Mouse (Mus musculus): ENCODE measurements at regions not wholly inside any gene's neighbourhood (a gene's known extent, or its start where the extent isn't known, plus 50 kb on each side); places are given as distances from the start of the nearest gene placed in this dataset.

GRCm38 (mm10) chr3:39165006-39165667, 278.4 kb downstream of the Fat4 start:
- H3K4me2 ChIP-seq = no peak overlapping the region
- no peaks in the 10 kb centered on the region for H3K4me1 ChIP-seq
- no peak overlapping the region for H3K9ac ChIP-seq (replicated peaks)
- no peaks in the 10 kb centered on the region for H3K36me3 ChIP-seq
- ATAC-seq (ENCODE audit: low FRiP score) = peak; percentile 84
- no peaks in the 10 kb centered on the region for H3K27me3 ChIP-seq (replicated peaks)
- 0 out of 2 replicates have a peak overlapping the region, but pooled peaks have one; percentile 38 for H3K27ac ChIP-seq (replicated peaks)
- H3K4me3 ChIP-seq (replicated peaks) = no peak overlapping the region
- no peaks in the 10 kb centered on the region for H3K9me3 ChIP-seq (replicated peaks)
- 48% methylated on average over 6 of the region's 6 CpGs for WGBS

DNA sequence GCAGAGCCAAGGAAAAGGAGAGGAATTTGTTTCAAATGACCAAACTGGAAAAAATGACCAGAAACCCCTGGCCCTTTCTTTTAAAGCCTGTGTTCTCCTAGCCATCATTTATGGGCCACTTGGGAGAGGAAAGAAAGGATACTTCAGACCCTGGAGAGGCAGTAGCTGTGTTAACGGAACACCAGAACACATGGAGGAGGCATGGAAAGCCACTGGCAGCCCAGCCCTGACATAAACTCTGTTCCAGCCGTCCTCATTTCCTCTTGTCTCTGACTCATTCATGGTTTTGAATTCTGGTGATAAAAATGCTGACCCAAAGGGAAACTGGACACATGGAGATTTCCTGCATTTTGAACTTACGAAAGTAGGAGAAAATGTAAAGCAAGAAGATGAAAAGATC, 295.9 kb downstream of the Fat4 start:
- no peak for ATAC-seq (ENCODE audit: low FRiP score)
- no peaks in the 10 kb centered on the region for H3K36me3 ChIP-seq
- H3K27ac ChIP-seq (replicated peaks) = no peak overlapping the region
- no peak overlapping the region for H3K9ac ChIP-seq (replicated peaks)
- no peaks in the 10 kb centered on the region for H3K27me3 ChIP-seq (replicated peaks)
- H3K4me3 ChIP-seq (replicated peaks) = no peak overlapping the region
- H3K4me1 ChIP-seq = no peaks in the 10 kb centered on the region
- WGBS = 82% methylated on average over 3 of the region's 3 CpGs
- no peak overlapping the region for H3K4me2 ChIP-seq
- peaks cover 17% of the 10 kb centered on the region; the same call in 1 of the 2 replicates for H3K9me3 ChIP-seq (replicated peaks)

DNA sequence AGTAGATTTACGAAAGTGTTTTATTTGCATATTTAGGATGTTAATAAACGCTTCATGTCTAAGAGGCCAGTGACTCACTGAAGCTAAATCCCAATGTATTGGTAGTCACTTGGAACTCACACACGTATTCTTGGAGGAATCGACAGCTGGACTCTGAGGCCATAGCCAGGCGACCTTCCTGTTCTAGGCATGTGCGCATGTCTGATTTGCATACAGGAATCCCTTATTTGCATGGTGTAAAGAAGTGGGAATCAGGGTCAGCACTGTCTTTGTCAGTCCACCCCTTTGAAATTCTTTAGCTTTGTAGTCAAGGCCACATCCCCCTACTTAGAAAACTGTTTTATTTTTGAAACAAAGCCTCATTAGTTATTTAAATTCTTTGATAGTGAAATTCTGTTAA, 308.4 kb downstream of the Fat4 start:
- Histone ChIP-seq H3K4me3 (replicated peaks) (no peak overlapping the region), H3K27me3 (replicated peaks) (no peaks in the 10 kb centered on the region), H3K36me3 (no peaks in the 10 kb centered on the region), H3K9me3 (replicated peaks) (no peaks in the 10 kb centered on the region), H3K9ac (replicated peaks) (no peak overlapping the region), H3K4me2 (no peak overlapping the region), H3K4me1 (no peaks in the 10 kb centered on the region), H3K27ac (replicated peaks) (no peak overlapping the region)
- WGBS = 77% methylated on average over 6 of the region's 6 CpGs
- no peak for ATAC-seq (ENCODE audit: low FRiP score)

DNA sequence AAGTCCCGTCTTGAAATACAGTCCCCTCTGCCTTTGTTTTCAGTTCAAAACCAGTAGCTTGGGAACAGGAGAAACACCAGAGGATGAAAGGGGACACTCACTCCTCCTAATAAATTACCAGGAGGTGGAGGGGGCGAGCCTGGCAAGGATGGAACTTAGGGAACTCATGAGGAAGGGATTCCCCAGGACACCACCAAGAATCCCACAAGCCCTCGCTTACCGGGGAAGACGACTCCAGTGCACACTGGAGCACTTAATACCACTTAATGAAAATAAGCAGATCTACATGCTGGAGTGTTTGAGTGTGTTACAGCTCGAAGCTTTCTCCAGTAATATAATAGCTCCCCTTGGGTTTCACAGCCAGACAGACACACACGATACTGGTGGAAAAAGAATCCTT, 315.9 kb downstream of the Fat4 start:
- no peaks in the 10 kb centered on the region for H3K9me3 ChIP-seq (replicated peaks)
- H3K9ac ChIP-seq (replicated peaks) = no peak overlapping the region
- H3K27ac ChIP-seq (replicated peaks) = no peak overlapping the region
- no peak overlapping the region for H3K4me3 ChIP-seq (replicated peaks)
- no peaks in the 10 kb centered on the region for H3K27me3 ChIP-seq (replicated peaks)
- WGBS = 34% methylated on average over 7 of the region's 7 CpGs
- 0 out of 2 replicates have a peak, but pooled peaks cover 3% of the 10 kb centered on the region for H3K4me1 ChIP-seq
- no peak overlapping the region for H3K4me2 ChIP-seq
- ATAC-seq (ENCODE audit: low FRiP score) = no peak
- H3K36me3 ChIP-seq = no peaks in the 10 kb centered on the region

DNA sequence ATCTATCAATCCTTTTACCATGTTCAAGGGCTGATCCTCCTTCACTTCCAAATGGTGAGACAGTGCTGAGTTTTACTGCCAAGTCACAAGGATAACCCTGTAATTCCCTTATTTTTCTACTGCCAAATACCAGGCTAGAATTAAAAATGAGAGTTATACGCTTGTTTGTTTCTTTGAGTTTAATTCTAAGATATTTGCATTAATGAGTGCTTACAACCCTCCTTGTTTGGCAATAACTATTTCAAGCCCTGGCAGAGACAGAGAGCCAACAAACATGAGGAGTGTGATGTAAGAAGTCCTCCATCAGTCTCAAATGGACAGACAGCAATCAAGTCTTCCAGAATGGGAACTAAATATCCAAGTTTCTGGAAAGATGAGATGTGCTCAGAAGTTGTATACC, 321.9 kb downstream of the Fat4 start:
- Histone ChIP-seq H3K27me3 (replicated peaks) (no peaks in the 10 kb centered on the region), H3K9me3 (replicated peaks) (no peaks in the 10 kb centered on the region), H3K9ac (replicated peaks) (no peak overlapping the region), H3K4me2 (no peak overlapping the region), H3K4me3 (replicated peaks) (no peak overlapping the region), H3K4me1 (peaks cover 5% of the 10 kb centered on the region; the same call in 1 of the 2 replicates), H3K27ac (replicated peaks) (no peak overlapping the region), H3K36me3 (no peaks in the 10 kb centered on the region)
- no peak for ATAC-seq (ENCODE audit: low FRiP score)
- 78% methylated on average over 1 of the region's 1 CpGs for WGBS

DNA sequence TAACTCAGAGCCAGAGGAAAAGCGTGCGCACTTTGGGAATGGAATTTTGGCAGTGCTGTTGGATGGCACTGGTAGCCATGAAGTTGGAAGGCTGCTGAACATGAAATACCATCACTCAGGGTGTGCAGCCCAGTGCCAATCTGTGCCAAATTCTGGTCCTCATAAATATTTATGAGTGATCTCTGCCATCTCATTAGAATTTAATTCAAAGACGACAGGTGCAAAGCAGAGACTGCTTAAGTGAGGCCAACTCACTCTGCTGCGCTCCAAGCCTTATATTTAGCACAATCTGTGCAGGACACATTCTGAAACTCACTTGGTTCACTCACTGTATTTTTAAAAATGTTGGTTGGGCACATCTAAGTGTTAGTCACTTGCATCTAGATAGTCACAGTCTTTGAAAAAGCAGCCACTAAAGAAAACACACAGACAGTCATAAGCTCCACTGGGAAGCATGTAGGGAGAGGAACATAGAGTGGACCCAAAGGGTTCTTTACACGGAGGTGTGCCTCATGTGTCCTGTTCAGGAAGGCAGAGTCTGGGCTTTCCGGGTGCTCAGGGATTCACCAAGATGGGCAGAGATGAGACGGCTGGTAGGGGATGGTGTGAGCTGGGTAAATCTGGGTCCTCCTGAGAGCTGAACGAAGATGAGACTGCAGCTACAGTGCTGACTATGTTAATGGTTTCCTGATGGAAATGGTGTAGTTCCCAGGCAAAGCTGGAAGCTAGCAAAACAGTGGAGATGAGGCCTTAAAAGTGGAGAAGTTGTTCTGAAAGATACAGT, 322.8 kb downstream of the Fat4 start:
- Histone ChIP-seq H3K9ac (replicated peaks) (no peak overlapping the region), H3K9me3 (replicated peaks) (no peaks in the 10 kb centered on the region), H3K27ac (replicated peaks) (no peak overlapping the region), H3K36me3 (no peaks in the 10 kb centered on the region), H3K4me3 (replicated peaks) (no peak overlapping the region), H3K4me2 (no peak overlapping the region), H3K4me1 (peaks cover 5% of the 10 kb centered on the region; the same call in 1 of the 2 replicates), H3K27me3 (replicated peaks) (no peaks in the 10 kb centered on the region)
- 62% methylated on average over 8 of the region's 8 CpGs for WGBS
- ATAC-seq (ENCODE audit: low FRiP score) = peak; percentile 68; the same call in 1 of the 2 replicates

DNA sequence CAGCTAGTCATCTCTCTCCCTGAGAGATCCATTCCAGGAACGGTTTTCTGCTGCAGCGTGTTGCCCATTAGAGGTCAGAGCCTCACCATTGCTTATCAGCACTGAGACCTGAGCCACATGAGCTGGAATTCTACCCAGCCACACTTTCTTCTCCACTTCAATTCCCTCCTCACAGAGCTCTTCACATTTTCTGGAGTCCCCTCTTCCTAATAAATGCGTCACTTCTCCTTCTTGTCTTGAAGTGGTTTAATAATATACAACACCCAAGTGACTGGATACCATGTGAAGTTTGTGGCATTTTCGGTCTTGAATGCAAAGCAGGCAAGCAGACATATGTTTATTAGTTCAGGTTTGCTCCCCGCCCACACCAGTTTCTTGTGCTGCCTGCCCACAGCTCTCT, 324.9 kb downstream of the Fat4 start:
- Histone ChIP-seq H3K27ac (replicated peaks) (no peak overlapping the region), H3K27me3 (replicated peaks) (no peaks in the 10 kb centered on the region)

GRCm38 (mm10) chr3:39220011-39220706, 333.4 kb downstream of the Fat4 start:
- H3K9me3 ChIP-seq (replicated peaks) = no peaks in the 10 kb centered on the region
- ATAC-seq (ENCODE audit: low FRiP score) = peak; percentile 53; the same call in 1 of the 2 replicates
- no peak overlapping the region; the same call in 1 of the 2 replicates for H3K27ac ChIP-seq (replicated peaks)
- H3K4me2 ChIP-seq = peak overlapping the region; percentile 22
- H3K9ac ChIP-seq (replicated peaks) = no peak overlapping the region
- H3K27me3 ChIP-seq (replicated peaks) = no peaks in the 10 kb centered on the region
- H3K4me1 ChIP-seq = peaks cover 8% of the 10 kb centered on the region; the same call in 1 of the 2 replicates
- no peaks in the 10 kb centered on the region for H3K36me3 ChIP-seq
- no peak overlapping the region for H3K4me3 ChIP-seq (replicated peaks)
- WGBS = 14% methylated on average over 10 of the region's 10 CpGs

More for the DNA sequence above, 324.9 kb downstream of the Fat4 start:
- no peaks in the 10 kb centered on the region for H3K9me3 ChIP-seq (replicated peaks)
- H3K9ac ChIP-seq (replicated peaks) = no peak overlapping the region
- H3K4me1 ChIP-seq = peaks cover 5% of the 10 kb centered on the region; the same call in 1 of the 2 replicates
- no peaks in the 10 kb centered on the region for H3K36me3 ChIP-seq
- no peak overlapping the region for H3K4me3 ChIP-seq (replicated peaks)
- ATAC-seq (ENCODE audit: low FRiP score) = no peak
- no peak overlapping the region for H3K4me2 ChIP-seq
- 71% methylated on average over 5 of the region's 5 CpGs for WGBS

GRCm38 (mm10) chr3:39220707-39221034, 333.9 kb downstream of the Fat4 start:
- Histone ChIP-seq H3K36me3 (no peaks in the 10 kb centered on the region), H3K9me3 (replicated peaks) (no peaks in the 10 kb centered on the region), H3K4me1 (peaks cover 8% of the 10 kb centered on the region; the same call in 1 of the 2 replicates), H3K9ac (replicated peaks) (no peak overlapping the region), H3K27me3 (replicated peaks) (no peaks in the 10 kb centered on the region), H3K4me2 (no peak overlapping the region; the same call in 1 of the 2 replicates), H3K27ac (replicated peaks) (no peak overlapping the region), H3K4me3 (replicated peaks) (no peak overlapping the region)
- 17% methylated on average over 2 of the region's 2 CpGs for WGBS
- peak; percentile 24; the same call in 1 of the 2 replicates for ATAC-seq (ENCODE audit: low FRiP score)

DNA sequence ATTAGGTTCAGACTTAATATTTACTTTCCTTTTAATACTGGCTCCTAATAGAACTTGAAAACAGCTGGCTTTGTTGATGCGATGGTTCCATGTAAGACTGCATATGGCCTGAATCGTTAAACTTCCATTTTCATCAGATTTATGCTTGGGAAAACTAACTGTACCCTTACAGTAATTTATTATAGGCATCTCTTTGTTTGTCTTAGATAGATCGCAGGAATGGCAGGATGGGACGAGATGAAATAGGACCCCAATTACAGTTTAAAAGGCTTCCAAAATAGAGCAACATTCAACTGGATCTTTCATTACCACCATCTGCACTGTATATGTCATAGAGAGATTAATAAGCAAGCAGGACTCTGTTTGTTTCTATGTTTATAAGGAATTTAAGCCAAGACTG, 335.3 kb downstream of the Fat4 start:
- H3K27me3 ChIP-seq (replicated peaks) = no peaks in the 10 kb centered on the region
- H3K4me2 ChIP-seq = no peak overlapping the region
- H3K36me3 ChIP-seq = no peaks in the 10 kb centered on the region
- no peak overlapping the region for H3K27ac ChIP-seq (replicated peaks)
- H3K4me3 ChIP-seq (replicated peaks) = no peak overlapping the region
- peaks cover 8% of the 10 kb centered on the region; the same call in 1 of the 2 replicates for H3K4me1 ChIP-seq
- no peak overlapping the region for H3K9ac ChIP-seq (replicated peaks)
- no peaks in the 10 kb centered on the region for H3K9me3 ChIP-seq (replicated peaks)
- 60% methylated on average over 4 of the region's 4 CpGs for WGBS
- no peak for ATAC-seq (ENCODE audit: low FRiP score)

DNA sequence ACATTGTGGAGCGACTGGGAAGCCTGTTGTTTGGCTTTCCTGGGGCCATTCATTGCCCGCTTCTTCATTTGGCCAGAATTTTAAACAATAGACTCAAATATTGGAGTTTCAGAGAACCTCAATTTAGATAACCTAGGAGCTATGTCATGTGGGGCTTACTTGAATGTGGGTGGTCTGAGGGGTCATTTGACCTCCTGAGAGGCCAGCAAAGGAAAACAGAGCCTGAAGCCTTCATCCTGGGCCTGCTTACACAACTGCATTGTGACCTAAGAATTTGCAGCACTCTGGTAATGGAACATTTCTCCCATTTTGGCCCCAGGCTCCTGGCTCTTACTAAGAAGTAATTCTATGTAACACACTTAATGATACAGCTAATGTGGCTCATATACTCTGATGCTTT, 348.2 kb downstream of the Fat4 start:
- 89% methylated on average over 2 of the region's 2 CpGs for WGBS

More for the DNA sequence above, 348.2 kb downstream of the Fat4 start:
- no peaks in the 10 kb centered on the region for H3K4me1 ChIP-seq
- H3K27me3 ChIP-seq (replicated peaks) = no peaks in the 10 kb centered on the region
- no peak for ATAC-seq (ENCODE audit: low FRiP score)
- H3K36me3 ChIP-seq = no peaks in the 10 kb centered on the region
- no peak overlapping the region for H3K27ac ChIP-seq (replicated peaks)
- H3K4me2 ChIP-seq = no peak overlapping the region
- H3K4me3 ChIP-seq (replicated peaks) = no peak overlapping the region
- no peak overlapping the region for H3K9ac ChIP-seq (replicated peaks)
- no peaks in the 10 kb centered on the region for H3K9me3 ChIP-seq (replicated peaks)
